Mouse (Mus musculus) pancreas, adult 10 weeks (tissue): ENCODE measurements around the gene Olfr1342. TPM values are rescaled to one million over a fixed set of nuclear protein-coding genes. Genes with fewer than 3 reads are reported as not detected.

Experiments
- polyA plus RNA-seq: library from polyadenylated mRNA; stranded (reverse); fragments of 350-450 nt; fragmentation: Illumina TruSeq; extraction: RNeasy Lipid Tissue Mini Kit (QIAGEN cat#74804); gene quantifications from one replicate; pipeline ENCODE4 v1.2.3, GENCODE M21; 2015; ENCODE audit warnings: low read depth, low replicate concordance; ENCODE audit not compliant: insufficient read depth

Olfr1342 gene
- polyA plus RNA-seq, result not detected

GRCm38 (mm10) chr4:118692412-118692973 lies at the start of gene Olfr1342:
Gene Olfr1342, minus strand, starts transcription at chr4:118692756.

DNA sequence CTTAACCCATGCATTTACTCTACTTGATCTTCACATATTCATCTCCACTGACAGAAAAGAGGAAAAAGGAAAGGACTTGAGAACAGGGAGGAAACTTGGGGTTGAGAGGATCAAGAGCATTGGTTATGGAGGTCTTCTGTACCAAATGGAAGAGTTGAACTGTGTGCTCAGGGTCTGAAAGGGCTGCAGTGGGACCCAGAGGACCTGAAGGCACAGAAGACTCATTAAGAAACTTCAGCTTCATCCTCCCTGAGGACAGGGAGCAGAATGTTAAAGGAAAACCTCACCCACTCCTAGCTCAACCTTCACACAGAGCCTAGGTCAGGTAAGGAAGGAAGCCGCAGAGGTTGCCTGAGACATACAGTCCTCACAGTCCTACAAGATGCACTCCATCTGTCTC lies 39.3 kb upstream of the Olfr1342 start, which contains the start of gene Olfr1339:
Gene Olfr1339 (plus strand): TSS at position 301 of the 400 bp plus-strand sequence.

DNA sequence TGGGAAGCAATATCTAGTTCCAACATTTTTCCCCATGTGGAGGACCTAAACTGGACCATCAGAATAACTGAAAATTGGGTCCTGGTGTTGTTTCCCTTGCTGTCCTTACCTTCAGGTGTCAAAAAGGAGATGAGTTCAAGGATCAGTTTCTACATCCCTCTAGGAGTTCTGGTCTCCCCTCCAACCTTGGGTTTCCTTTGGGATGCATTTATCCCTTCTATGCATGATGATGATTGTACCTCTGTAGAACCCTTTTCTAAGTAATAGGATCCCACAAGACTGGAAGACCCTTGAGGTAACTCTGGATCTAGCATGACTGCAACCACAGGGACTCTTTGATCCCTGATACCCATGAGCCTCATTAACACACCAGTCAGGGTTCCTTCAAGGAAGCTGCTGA lies 27.3 kb upstream of the Olfr1342 start, which contains the start of gene Olfr1340:
Gene Olfr1340 (plus strand): TSS at position 301 of the 400 bp plus-strand sequence.

DNA sequence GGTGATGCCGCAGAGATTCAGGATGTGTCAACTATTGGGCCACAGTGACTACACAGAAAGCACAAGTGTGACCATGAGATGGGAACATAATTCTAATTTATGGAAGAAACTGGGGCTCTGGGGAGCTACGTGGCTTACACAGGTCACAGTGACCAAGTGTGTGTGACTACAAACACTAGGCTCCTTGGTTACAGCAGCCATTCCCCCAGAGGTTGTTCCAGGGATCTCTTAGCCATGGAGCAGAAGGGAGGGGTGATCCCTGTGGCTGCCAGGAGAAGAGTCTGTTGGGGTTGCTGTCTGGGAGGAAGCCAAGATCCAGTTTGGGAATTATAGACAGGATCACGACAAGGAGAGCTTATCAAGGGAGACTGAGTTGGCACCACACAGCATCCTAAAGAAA lies 10.7 kb upstream of the Olfr1342 start, which contains the start of gene Olfr1341:
Gene Olfr1341 (plus strand): TSS at position 301 of the 400 bp plus-strand sequence.

GRCm38 (mm10) chr4:118658652-118659051 lies 33.9 kb downstream of the Olfr1342 start, which contains the start of gene Olfr62:
Gene Olfr62, plus strand, starts transcription at chr4:118658952.

Other genes starting within 250 kb of the Olfr1342 start
- not detected for gene Mpl, start 235.2 kb downstream of the Olfr1342 start, polyA plus RNA-seq
- 24.8 TPM for gene Tie1, start 202.7 kb downstream of the Olfr1342 start, polyA plus RNA-seq
- 3.4 TPM for gene 2610528J11Rik, start 165.8 kb downstream of the Olfr1342 start, polyA plus RNA-seq
- gene Tmem125, start 148.7 kb downstream of the Olfr1342 start, polyA plus RNA-seq, result 5.4 TPM
- not detected for gene Cfap57, start 72.0 kb downstream of the Olfr1342 start, polyA plus RNA-seq
- 8.0 TPM for gene Ebna1bp2, start 72.0 kb downstream of the Olfr1342 start, polyA plus RNA-seq
- gene Olfr62, start 33.8 kb downstream of the Olfr1342 start, polyA plus RNA-seq, result not detected
- gene Olfr1341, start 10.8 kb upstream of the Olfr1342 start, polyA plus RNA-seq, result not detected
- gene Olfr1340, start 27.4 kb upstream of the Olfr1342 start, polyA plus RNA-seq, result not detected
- gene Olfr1339, start 39.4 kb upstream of the Olfr1342 start, polyA plus RNA-seq, result not detected
- not detected for gene Olfr1338, start 66.0 kb upstream of the Olfr1342 start, polyA plus RNA-seq
- not detected for gene Olfr1337, start 89.8 kb upstream of the Olfr1342 start, polyA plus RNA-seq
- not detected for gene Olfr1335, start 117.2 kb upstream of the Olfr1342 start, polyA plus RNA-seq
- gene Olfr1333, start 143.5 kb upstream of the Olfr1342 start, polyA plus RNA-seq, result not detected
- not detected for gene Olfr1331, start 171.9 kb upstream of the Olfr1342 start, polyA plus RNA-seq
- gene Olfr1330, start 195.8 kb upstream of the Olfr1342 start, polyA plus RNA-seq, result not detected
- not detected for gene Olfr1329, start 224.7 kb upstream of the Olfr1342 start, polyA plus RNA-seq
- gene Olfr1328, start 245.9 kb upstream of the Olfr1342 start, polyA plus RNA-seq, result not detected